Mouse (Mus musculus): ENCODE measurements around the gene Il16. TPM values are rescaled to one million over a fixed set of nuclear protein-coding genes. Genes with fewer than 3 reads are reported as not detected.

The Il16 gene
- polyA plus RNA-seq, 1 experiment from 2014 or later = 1.9 TPM

DNA sequence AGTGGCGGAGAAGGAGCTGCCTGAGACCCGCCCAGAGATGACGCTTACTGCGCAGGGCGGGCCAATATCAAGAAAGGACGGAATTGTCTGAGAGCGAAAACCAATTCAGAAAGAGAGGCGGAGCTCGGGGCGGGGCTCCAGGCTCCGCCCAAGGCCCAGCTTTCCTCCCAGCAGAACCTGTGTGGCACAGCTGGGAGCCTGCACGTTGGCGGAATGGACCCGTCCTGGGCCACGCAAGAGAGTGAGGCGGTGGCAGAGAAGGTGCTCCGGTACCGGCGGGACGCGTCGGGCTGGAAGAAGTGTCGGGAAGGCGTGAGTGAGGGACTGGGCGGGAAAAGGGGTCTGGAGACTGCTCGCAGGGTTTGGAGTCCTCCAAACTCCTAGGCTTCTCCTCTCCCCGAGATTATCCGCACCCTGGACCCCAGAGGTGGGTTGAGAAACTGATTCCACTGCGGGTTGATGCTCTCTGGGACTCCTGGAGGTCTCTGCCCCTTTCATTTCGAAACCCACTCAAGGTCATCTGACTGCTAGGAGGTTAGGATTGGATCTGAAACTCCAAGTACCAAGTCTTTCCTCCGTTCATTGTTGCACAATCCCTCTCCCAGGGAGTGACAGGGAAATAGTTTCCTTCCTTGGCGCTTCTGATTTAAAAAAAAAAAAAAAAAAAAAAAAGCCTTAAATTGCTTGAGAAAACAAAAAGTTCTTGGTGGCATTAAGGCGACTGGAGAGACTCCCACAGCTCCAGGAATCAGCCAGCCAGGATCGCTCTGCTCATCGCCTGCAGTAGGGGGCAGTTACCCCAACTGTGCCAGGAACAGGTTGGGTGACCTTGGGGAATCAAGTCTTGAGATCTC, 113.5 kb downstream of the Il16 start, which contains the start of gene Stard5:
Gene Stard5, plus strand, starts transcription at position 132 of the 854 bp plus-strand sequence.
- 1% methylated on average over 35 of the region's 35 CpGs for WGBS
- Histone ChIP-seq H3K27ac (peak within 1 kb of the TSS; percentile 52; the same call in 1 of the 2 replicates), H3K36me3 (no peaks in the 10 kb centered on the region)

DNA sequence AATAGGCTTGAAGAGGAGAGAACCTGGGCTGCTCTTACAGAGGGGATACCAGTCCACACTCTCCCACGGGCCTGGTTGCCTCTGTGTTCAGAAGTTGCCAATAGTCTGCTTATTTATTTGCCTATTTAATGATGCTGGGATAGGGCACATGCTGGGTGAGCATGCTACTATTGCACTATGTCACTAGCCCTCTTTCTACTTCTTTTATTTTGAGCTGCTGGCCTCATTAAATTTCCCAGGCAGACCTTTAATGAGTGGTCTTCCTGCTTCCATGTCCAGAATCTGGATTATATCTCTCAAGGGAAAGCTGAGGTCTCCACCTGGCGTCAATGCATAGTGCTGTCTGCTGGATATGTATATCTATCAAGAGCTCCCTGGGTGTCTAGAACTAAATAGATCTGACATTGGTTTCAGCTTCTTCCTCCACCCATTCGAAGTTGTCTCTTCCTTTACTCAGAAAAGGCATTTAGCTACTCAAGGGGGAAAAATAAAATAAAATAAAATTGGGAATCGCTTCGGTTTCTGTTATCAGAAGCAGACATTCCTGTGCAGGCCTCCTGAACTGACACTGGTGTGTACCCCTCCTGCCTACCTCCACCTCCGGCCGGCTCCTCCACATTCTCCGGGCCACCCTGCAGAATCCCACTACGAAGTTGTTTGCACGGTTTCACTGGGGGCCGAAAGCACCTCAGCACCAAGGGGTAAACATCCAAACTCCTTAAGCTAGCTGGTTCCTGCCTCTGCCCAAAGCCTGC, 114.3 kb downstream of the Il16 start:
- H3K27ac ChIP-seq = peak overlapping the region; percentile 52; the same call in 1 of the 2 replicates
- ATAC-seq (ENCODE audit: low FRiP score) = peak; percentile 81
- H3K9me3 ChIP-seq (replicated peaks) = no peaks in the 10 kb centered on the region
- peaks cover 17% of the 10 kb centered on the region for H3K4me1 ChIP-seq
- H3K27me3 ChIP-seq = no peaks in the 10 kb centered on the region
- peak overlapping the region; percentile 82 for H3K4me2 ChIP-seq (replicated peaks)
- no peaks in the 10 kb centered on the region for H3K36me3 ChIP-seq
- peak overlapping the region; percentile 60 for H3K4me3 ChIP-seq
- H3K9ac ChIP-seq = peak overlapping the region; percentile 60
- WGBS = 14% methylated on average over 11 of the region's 11 CpGs

More for the DNA sequence above, 113.5 kb downstream of the Il16 start, which contains the start of gene Stard5:
- H3K4me1 ChIP-seq = peaks cover 17% of the 10 kb centered on the region
- H3K9ac ChIP-seq = peak within 1 kb of the TSS; percentile 71
- H3K4me3 ChIP-seq = peak within 1 kb of the TSS; percentile 60
- ATAC-seq (ENCODE audit: low FRiP score) = peak; percentile 97
- H3K9me3 ChIP-seq (replicated peaks) = no peaks in the 10 kb centered on the region
- H3K27me3 ChIP-seq = no peaks in the 10 kb centered on the region
- peak within 1 kb of the TSS; percentile 82 for H3K4me2 ChIP-seq (replicated peaks)

DNA sequence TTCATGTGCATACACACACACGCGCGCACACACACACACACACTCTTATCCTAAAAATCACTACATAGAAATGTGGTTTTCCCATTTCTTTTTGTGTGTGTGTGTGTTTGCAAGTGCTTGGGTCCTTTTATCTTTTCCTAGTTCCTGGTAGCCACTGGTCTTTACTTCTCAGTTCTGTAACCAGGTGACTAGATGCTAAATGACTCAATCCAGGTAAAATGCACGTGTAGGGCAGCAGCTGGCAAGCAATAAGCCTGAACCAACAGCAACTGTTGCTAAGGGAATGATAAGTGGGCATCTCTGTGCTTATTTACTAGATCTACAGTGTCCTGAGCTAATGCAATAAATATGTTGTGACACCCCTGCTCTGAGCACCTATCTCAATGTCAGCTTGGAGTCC, 118.2 kb downstream of the Il16 start:
- H3K27ac ChIP-seq = no peak overlapping the region
- no peak overlapping the region for H3K4me3 ChIP-seq
- no peaks in the 10 kb centered on the region for H3K36me3 ChIP-seq
- H3K27me3 ChIP-seq = no peaks in the 10 kb centered on the region
- no peak overlapping the region for H3K4me2 ChIP-seq (replicated peaks)
- H3K9me3 ChIP-seq (replicated peaks) = no peaks in the 10 kb centered on the region
- 90% methylated on average over 4 of the region's 4 CpGs for WGBS
- peaks cover 7% of the 10 kb centered on the region for H3K4me1 ChIP-seq
- no peak for ATAC-seq (ENCODE audit: low FRiP score)
- no peak overlapping the region for H3K9ac ChIP-seq

DNA sequence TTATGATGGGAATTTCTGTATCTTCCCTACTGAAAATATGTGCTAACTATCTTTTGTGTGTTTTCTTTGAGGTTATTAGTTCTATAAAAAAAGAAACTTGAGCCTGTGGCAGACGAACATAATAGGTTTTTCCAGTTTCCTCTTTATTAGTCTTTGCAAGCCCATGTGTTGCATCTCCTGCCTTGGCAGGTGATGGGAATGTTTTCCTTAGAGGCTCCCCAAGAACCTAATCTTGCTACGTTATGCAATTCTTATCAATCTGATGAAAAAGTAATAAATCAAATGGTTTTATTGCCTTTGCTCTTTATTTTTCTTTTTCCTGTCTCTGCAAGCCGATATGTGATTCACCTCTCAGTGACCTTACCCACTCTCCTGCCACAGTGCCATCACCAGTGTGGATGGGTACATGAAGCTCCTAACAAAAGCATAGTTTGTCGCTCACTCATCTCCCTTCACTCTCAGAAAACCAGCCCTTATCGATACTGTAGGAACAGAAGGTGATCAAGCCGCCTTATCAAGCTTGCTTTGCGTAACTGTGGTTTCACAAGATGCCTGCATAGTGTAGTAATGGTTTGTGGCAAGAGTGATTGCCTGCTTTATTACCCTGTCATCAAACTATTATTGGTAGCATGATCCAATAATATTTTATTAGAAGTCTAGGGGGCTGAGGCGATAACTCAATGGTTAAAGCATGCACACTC, 118.8 kb downstream of the Il16 start:
- H3K9ac ChIP-seq = no peak overlapping the region
- H3K4me2 ChIP-seq (replicated peaks) = no peak overlapping the region
- H3K4me1 ChIP-seq = peaks cover 7% of the 10 kb centered on the region
- H3K4me3 ChIP-seq = no peak overlapping the region
- no peak for ATAC-seq (ENCODE audit: low FRiP score)
- no peak overlapping the region for H3K27ac ChIP-seq
- no peaks in the 10 kb centered on the region for H3K9me3 ChIP-seq (replicated peaks)
- no peaks in the 10 kb centered on the region for H3K36me3 ChIP-seq
- 88% methylated on average over 8 of the region's 8 CpGs for WGBS
- no peaks in the 10 kb centered on the region for H3K27me3 ChIP-seq

DNA sequence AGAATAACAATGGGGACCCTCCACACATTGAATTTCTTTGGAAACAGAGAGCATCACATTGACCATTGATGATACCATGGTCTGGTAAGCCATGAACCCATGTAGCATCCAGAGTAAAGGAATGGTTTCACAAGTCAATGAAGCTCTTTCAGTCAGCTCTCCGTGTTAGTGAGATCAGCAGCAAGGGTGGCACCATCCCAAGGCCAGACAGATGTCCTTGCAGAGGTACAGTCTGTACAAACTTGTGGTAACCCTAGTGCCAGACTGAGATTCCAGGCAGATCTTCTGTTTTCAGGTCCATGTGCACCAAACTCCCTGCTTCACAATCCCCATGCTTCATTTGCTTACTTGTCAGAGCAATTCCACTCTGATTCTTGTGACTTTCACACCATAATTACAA, 121.5 kb downstream of the Il16 start:
- H3K4me3 ChIP-seq = no peak overlapping the region
- no peaks in the 10 kb centered on the region for H3K36me3 ChIP-seq
- no peaks in the 10 kb centered on the region for H3K4me1 ChIP-seq
- H3K4me2 ChIP-seq (replicated peaks) = no peak overlapping the region
- H3K27me3 ChIP-seq = no peaks in the 10 kb centered on the region
- ATAC-seq (ENCODE audit: low FRiP score) = no peak
- no peak overlapping the region for H3K9ac ChIP-seq
- no peaks in the 10 kb centered on the region for H3K9me3 ChIP-seq (replicated peaks)
- WGBS = 79% methylated on average over 1 of the region's 1 CpGs
- no peak overlapping the region for H3K27ac ChIP-seq

DNA sequence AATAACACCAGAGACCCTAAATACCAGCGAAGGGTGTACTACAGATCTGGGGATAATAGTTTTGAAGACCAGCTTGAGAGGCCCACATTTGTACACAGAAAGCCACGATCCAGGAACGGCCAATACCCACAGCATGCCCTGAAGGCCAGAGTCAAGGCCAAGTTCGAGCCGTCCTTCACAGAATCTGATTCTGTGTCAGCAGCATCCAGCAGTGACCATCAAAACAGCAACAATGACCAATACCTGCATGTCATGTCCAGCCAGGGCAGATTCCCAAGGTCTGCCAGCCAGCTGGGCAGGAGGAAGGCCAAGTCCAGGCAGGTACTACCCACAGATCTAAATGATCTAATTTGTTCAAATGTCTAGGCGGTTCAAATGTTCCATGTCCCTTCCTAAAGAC, 122.9 kb downstream of the Il16 start:
- Histone ChIP-seq H3K9me3 (replicated peaks) (no peaks in the 10 kb centered on the region), H3K4me2 (replicated peaks) (no peak overlapping the region), H3K4me3 (no peak overlapping the region), H3K4me1 (no peaks in the 10 kb centered on the region), H3K9ac (no peak overlapping the region), H3K36me3 (no peaks in the 10 kb centered on the region), H3K27me3 (no peaks in the 10 kb centered on the region), H3K27ac (no peak overlapping the region)
- ATAC-seq (ENCODE audit: low FRiP score) = no peak
- WGBS = 92% methylated on average over 6 of the region's 6 CpGs

DNA sequence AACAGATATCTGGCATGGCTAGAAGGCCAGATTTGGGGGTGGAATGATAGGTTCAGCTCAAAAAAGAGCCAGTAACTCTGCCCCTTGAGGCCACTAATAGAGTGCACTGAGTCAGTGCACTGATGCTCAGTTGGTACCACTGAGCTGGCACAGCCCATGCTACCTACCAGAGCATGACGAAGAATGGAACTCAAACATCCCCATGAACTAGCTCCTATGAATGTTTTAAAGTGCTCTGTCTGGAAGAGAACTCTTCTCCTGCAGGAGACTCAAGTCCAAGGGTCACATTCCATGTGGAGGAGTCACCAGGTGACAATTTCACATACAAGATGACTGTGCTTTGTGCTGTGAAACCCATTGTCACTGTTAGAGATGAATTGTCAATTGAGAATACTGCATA, 126.8 kb downstream of the Il16 start:
- Histone ChIP-seq H3K36me3 (no peaks in the 10 kb centered on the region), H3K9ac (no peak overlapping the region), H3K4me2 (replicated peaks) (no peak overlapping the region), H3K27me3 (no peaks in the 10 kb centered on the region), H3K4me1 (no peaks in the 10 kb centered on the region), H3K27ac (no peak overlapping the region), H3K4me3 (no peak overlapping the region), H3K9me3 (replicated peaks) (no peaks in the 10 kb centered on the region)
- 96% methylated on average over 1 of the region's 1 CpGs for WGBS
- ATAC-seq (ENCODE audit: low FRiP score) = no peak

DNA sequence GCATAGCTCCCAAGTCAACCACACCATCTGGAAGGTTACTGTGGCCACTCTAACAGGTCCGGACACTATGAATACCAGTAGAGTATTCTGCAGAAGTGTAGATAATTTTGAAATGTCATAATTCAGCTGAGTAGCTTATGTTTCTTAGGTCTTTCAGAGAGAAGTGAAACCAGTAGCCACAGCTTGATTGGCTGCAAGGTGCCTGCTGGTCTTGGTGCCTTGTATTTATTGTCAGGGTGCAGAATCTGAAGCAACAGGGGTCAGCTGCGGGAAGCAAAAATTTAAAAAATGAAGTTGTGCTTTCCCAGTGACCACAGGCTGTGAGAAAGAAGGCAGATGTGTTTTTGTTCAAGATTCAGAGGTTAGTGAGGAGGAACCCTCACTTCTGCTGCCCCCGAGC, 129.3 kb downstream of the Il16 start:
- Histone ChIP-seq H3K4me3 (no peak overlapping the region), H3K36me3 (no peaks in the 10 kb centered on the region), H3K27me3 (no peaks in the 10 kb centered on the region), H3K9ac (no peak overlapping the region), H3K4me1 (no peaks in the 10 kb centered on the region), H3K9me3 (replicated peaks) (no peaks in the 10 kb centered on the region), H3K4me2 (replicated peaks) (no peak overlapping the region), H3K27ac (no peak overlapping the region)
- ATAC-seq (ENCODE audit: low FRiP score) = no peak
- WGBS = 94% methylated on average over 3 of the region's 3 CpGs

DNA sequence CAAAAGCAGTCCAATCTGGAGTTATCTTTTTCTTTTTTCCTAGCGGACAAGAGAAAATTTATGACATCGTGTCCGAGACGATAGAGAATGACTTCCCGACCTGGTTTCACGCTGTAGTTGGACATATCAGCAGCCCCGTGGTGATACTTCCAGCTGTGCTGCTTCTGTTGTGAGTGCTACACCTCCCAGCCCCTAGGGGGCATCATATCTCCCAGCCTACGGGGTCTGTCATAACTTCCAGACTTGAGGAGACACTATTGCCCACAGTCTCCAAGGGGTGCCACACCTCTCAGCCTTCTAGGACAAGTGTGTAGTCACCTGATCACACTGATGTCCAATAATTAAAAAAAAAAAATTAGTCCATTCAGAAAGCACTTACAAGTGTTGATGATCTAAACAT, 129.7 kb downstream of the Il16 start:
- H3K9ac ChIP-seq = no peak overlapping the region
- H3K4me1 ChIP-seq = no peaks in the 10 kb centered on the region
- no peaks in the 10 kb centered on the region for H3K36me3 ChIP-seq
- 85% methylated on average over 8 of the region's 8 CpGs for WGBS
- H3K27ac ChIP-seq = no peak overlapping the region
- H3K4me3 ChIP-seq = no peak overlapping the region
- H3K9me3 ChIP-seq (replicated peaks) = no peaks in the 10 kb centered on the region
- H3K4me2 ChIP-seq (replicated peaks) = no peak overlapping the region
- H3K27me3 ChIP-seq = no peaks in the 10 kb centered on the region
- no peak for ATAC-seq (ENCODE audit: low FRiP score)

DNA sequence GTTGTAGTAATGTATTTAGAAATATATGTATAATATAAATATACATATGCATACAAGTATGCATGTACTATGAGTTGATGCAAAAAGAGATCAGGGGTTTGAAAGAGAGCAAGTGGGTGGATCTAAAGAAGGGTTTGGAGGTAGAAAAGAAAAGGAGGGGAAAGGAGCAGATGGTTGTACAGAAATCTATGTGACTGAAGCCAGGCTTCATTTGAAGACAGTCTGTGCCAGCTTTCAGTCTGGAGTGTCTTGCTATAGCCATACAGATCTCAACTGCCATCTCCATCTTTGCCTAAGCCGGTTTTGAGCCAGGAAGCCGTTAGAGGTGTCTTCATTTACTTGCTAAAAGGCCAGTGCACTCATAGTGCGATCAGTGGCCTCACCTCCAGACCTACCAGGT, 130.3 kb downstream of the Il16 start:
- no peaks in the 10 kb centered on the region for H3K4me1 ChIP-seq
- 97% methylated on average over 3 of the region's 3 CpGs for WGBS
- no peaks in the 10 kb centered on the region for H3K36me3 ChIP-seq
- no peak overlapping the region for H3K9ac ChIP-seq
- no peak overlapping the region for H3K27ac ChIP-seq
- H3K9me3 ChIP-seq (replicated peaks) = no peaks in the 10 kb centered on the region
- H3K4me3 ChIP-seq = no peak overlapping the region
- H3K4me2 ChIP-seq (replicated peaks) = no peak overlapping the region
- H3K27me3 ChIP-seq = no peaks in the 10 kb centered on the region
- no peak for ATAC-seq (ENCODE audit: low FRiP score)

DNA sequence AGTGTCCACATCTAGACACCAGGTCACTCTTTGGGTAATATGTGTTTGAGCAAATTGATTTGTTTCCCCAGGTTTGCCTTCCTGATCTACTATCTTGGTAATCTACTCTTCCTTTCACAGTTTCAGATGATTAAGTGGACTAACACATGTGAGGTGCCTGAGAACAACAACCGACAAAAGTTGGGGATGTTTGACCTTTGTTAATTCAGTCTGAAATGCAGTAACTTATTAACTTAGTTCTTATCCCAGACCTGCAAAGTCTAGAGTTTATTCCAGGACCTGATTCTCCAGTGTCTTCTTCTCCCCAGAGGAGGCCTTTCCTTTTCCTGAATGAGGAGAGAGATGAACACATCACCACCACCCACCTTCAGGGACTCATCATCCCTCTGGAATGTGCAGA, 133.6 kb downstream of the Il16 start:
- Histone ChIP-seq H3K36me3 (no peaks in the 10 kb centered on the region), H3K9me3 (replicated peaks) (no peaks in the 10 kb centered on the region), H3K27ac (no peak overlapping the region), H3K4me1 (no peaks in the 10 kb centered on the region), H3K4me3 (no peak overlapping the region), H3K4me2 (replicated peaks) (no peak overlapping the region), H3K9ac (no peak overlapping the region), H3K27me3 (no peaks in the 10 kb centered on the region)
- 94% methylated on average over 1 of the region's 1 CpGs for WGBS
- ATAC-seq (ENCODE audit: low FRiP score) = no peak

DNA sequence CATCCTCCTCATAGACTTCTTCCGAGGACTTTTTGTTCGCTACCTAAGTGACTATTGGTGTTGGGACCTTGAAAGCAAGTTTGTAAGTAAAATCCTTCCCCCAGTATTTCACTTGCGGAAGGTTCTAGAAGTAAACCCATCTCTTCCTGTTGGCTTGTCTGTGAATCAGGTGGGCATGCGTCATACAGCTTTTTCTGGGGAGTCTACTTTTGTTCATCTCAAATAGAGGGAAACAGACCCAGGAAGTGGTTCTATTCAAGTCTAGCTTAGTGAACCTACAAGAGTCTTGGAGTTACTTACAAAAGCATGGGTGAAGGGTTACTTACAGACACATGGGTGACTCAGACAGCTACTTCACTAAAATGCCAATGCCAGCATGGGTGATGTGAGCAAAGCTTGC, 135.6 kb downstream of the Il16 start:
- no peak overlapping the region for H3K4me3 ChIP-seq
- H3K4me1 ChIP-seq = no peaks in the 10 kb centered on the region
- no peak overlapping the region for H3K9ac ChIP-seq
- no peaks in the 10 kb centered on the region for H3K9me3 ChIP-seq (replicated peaks)
- no peaks in the 10 kb centered on the region for H3K36me3 ChIP-seq
- 97% methylated on average over 4 of the region's 4 CpGs for WGBS
- no peak for ATAC-seq (ENCODE audit: low FRiP score)
- no peak overlapping the region for H3K4me2 ChIP-seq (replicated peaks)
- H3K27me3 ChIP-seq = no peaks in the 10 kb centered on the region
- no peak overlapping the region for H3K27ac ChIP-seq

All from hindbrain, embryonic 12.5 days (tissue).